Mouse (Mus musculus) myocyte (in vitro differentiated cells): ENCODE results near the gene Igf2r.

Source experiments
- E2F4 ChIP-seq: IDR thresholded peaks from one replicate; pipeline ENCODE4 v1.6.1; 2011; ENCODE audit warnings: mild to moderate bottlenecking, control low read depth, moderate library complexity; ENCODE audit not compliant: insufficient read depth
- MAX ChIP-seq: IDR thresholded peaks from one replicate; pipeline ENCODE4 v1.6.1; 2011; ENCODE audit warnings: low read depth, mild to moderate bottlenecking, control low read depth
- MYOD1 ChIP-seq, 3 experiments: IDR thresholded peaks; one replicate each; pipeline ENCODE4 v1.6.1; 2011; ENCODE audit warnings: control low read depth in 2 of 3, low read depth in 2 of 3, mild to moderate bottlenecking in 2 of 3, moderate library complexity in 1 of 3; ENCODE audit not compliant: insufficient read length in 2 of 3, control insufficient read depth in 1 of 3
- MYOG ChIP-seq, 3 experiments: IDR thresholded peaks; one replicate each; pipeline ENCODE4 v1.6.1; 2011; ENCODE audit warnings: control low read depth in 2 of 3, low read depth in 2 of 3, mild to moderate bottlenecking in 2 of 3; ENCODE audit not compliant: insufficient read length in 2 of 3, control insufficient read depth in 1 of 3, insufficient read depth in 1 of 3
- POLR2A ChIP-seq: IDR thresholded peaks from one replicate; pipeline ENCODE4 v1.6.1; 2011; ENCODE audit warnings: low read depth, mild to moderate bottlenecking, control low read depth, moderate library complexity; ENCODE audit not compliant: insufficient read length
- REST ChIP-seq: IDR thresholded peaks from one replicate; pipeline ENCODE4 v1.6.1; 2011; ENCODE audit warnings: mild to moderate bottlenecking, control low read depth, moderate library complexity; ENCODE audit not compliant: insufficient read depth, insufficient read length
- SRF ChIP-seq: IDR thresholded peaks from one replicate; pipeline ENCODE4 v1.6.1; 2011; ENCODE audit warnings: low read depth; ENCODE audit not compliant: control insufficient read depth, insufficient read length
- TCF12 ChIP-seq: IDR thresholded peaks from one replicate; pipeline ENCODE4 v1.6.1; 2011; ENCODE audit warnings: mild to moderate bottlenecking, control low read depth; ENCODE audit not compliant: poor library complexity, insufficient read depth, severe bottlenecking
- USF1 ChIP-seq: IDR thresholded peaks from one replicate; pipeline ENCODE4 v1.6.1; 2011; ENCODE audit warnings: low read depth, mild to moderate bottlenecking, control low read depth, moderate library complexity

DNA sequence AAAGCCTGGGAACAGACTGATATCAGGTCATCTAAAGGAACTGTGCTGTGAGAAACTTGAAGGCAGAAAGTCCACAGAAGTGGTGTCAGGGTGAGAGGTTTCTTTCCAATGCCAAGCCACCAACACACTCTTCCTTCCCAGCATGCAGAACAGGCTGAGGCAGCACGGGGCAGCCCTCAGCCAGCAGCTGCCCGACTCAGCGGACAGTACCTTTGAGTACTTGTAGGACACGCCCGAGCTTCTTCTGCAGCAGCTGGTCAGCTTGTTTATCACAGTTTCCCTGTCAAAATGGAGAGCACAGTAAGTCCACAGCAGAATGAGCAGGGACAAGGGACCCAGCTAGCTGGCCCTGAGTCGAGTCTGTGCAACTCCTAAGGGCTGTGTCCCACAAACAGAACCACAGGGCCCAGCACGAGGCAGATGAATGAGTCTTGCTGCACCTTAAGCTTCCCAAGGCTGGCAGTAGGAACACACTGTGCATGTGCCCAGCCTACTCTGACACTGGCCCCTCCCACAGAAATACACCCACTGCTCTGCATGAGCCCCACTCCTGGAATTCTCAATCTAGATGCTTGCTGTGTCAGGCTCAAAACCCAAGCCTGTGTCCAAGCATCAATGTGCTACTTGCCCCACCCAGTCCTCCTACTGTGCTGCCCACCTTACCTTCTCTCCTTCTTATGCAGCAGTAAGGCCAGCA is 84.4 kb downstream of the Igf2r start:
- TF ChIP-seq USF1 (no peak), MYOG (IDR thresholded peaks at IDR 0.05; ENCODE audit: control insufficient read depth in 1 of 3, insufficient read depth in 1 of 3, insufficient read length in 2 of 3, low read depth in 2 of 3) (peak in 1 of 3 experiments; percentile 56), TCF12 (no peak), POLR2A (no peak), MYOD1 (IDR thresholded peaks at IDR 0.05; ENCODE audit: control insufficient read depth in 1 of 3, insufficient read length in 2 of 3, low read depth in 2 of 3) (peak in 1 of 3 experiments; percentile 58), REST (no peak), MAX (no peak), SRF (no peak), E2F4 (no peak)
